Comparison of ENCODE assay signal across 8 mouse cellular contexts in genomic region chr15:84167600-84167999, GRCm38 (mm10). TPM values are rescaled to one million over a fixed set of nuclear protein-coding genes. Genes with fewer than 3 reads are reported as not detected.
DNase-seq lines count a peak whose midpoint lies in the region; ATAC-seq and TF ChIP-seq lines count a peak whose summit lies in the region.

TSS of gene Pnpla3 (plus strand) at chr15:84167837.

- no peak for TF ChIP-seq CTCF in cortical plate, adult 2 months (IDR thresholded peaks at IDR 0.05; ENCODE audit: extremely low read depth, insufficient read depth, low read length)
- TF ChIP-seq CTCF in gastrocnemius, adult 2 months (IDR thresholded peaks at IDR 0.05) = peak; percentile 64

- H3K36me3 ChIP-seq in hindbrain, embryonic 16.5 days (ENCODE audit: control insufficient read depth, insufficient read depth, low read length) = no peaks in the 10 kb centered on the region

- peak; percentile 57 for ATAC-seq in activated CD4-positive, CD25-positive, alpha-beta regulatory T cell, adult 4 months
- ATAC-seq in hindbrain, embryonic 16.5 days = peak; percentile 97

- TF ChIP-seq POLR2A in cortical plate, adult 2 months (IDR thresholded peaks at IDR 0.05; ENCODE audit: extremely low read depth, insufficient read depth, low read length) = peak; percentile 99

- H3K27ac ChIP-seq in cortical plate, adult 2 months (ENCODE audit: insufficient read depth, low read length) = peak within 1 kb of the TSS; percentile 22; the same call in 1 of the 2 replicates
- H3K27ac ChIP-seq in gastrocnemius, adult 2 months = peak within 1 kb of the TSS; percentile 89
- peak within 1 kb of the TSS; percentile 85 for H3K27ac ChIP-seq in hindbrain, embryonic 16.5 days (ENCODE audit: low read depth, low read length)

- H3K4me2 ChIP-seq in hindbrain, embryonic 16.5 days (ENCODE audit: low read length) = peak within 1 kb of the TSS; percentile 98

- H3K4me3 ChIP-seq in cortical plate, adult 2 months (ENCODE audit: insufficient read depth, low read length) = peak within 1 kb of the TSS; percentile 59
- H3K4me3 ChIP-seq in gastrocnemius, adult 2 months = peak within 1 kb of the TSS; percentile 79
- H3K4me3 ChIP-seq in hindbrain, embryonic 16.5 days (ENCODE audit: low read length) = peak within 1 kb of the TSS; percentile 69

- peak; percentile 98 for DNase-seq in gastrocnemius, adult 2 months
- peak; percentile 95 for DNase-seq in left cerebral cortex, adult 11 months (ENCODE audit: low spot score)
- peak; percentile 99 for DNase-seq in lung, postnatal 36 days
- peak; percentile 95 for DNase-seq in retina, postnatal 7 days (ENCODE audit: low read depth, low spot score)
- peak; percentile 88 to 89 for DNase-seq in urinary bladder, adult 18-20 months (ENCODE audit: low spot score in 2 of 2)

- H3K4me1 ChIP-seq in cortical plate, adult 2 months (ENCODE audit: control insufficient read depth, insufficient read depth, low read length) = no peaks in the 10 kb centered on the region
- H3K4me1 ChIP-seq in hindbrain, embryonic 16.5 days (ENCODE audit: control insufficient read depth, insufficient read depth, low read depth, low read length) = peaks cover 6% of the 10 kb centered on the region

- H3K27me3 ChIP-seq in hindbrain, embryonic 16.5 days (replicated peaks; ENCODE audit: control insufficient read depth, insufficient read depth, low read length) = no peaks in the 10 kb centered on the region

- under 1% methylated on average over 28 of the region's 28 CpGs for whole genome bisulfite sequencing in hindbrain, embryonic 16.5 days

- no peaks in the 10 kb centered on the region for H3K9me3 ChIP-seq in hindbrain, embryonic 16.5 days (ENCODE audit: control insufficient read depth, low read length)

- intact Hi-C loops in gastrocnemius, adult 2 months (cut with DNase I) = loop anchor here (1.0 to 2.0 kb wide), 2 partner anchors 47 to 95 kb away; no protein-coding TSS in a partner anchor

- H3K9ac ChIP-seq in hindbrain, embryonic 16.5 days (ENCODE audit: low read depth, low read length) = peak within 1 kb of the TSS; percentile 83

RNA-seq across cellular contexts. Expression of gene Pnpla3, which starts in this region (rescaled TPM):
- not detected for polyA plus RNA-seq in activated CD4-positive, CD25-positive, alpha-beta regulatory T cell, adult 4 months (2017; shearing (Covaris generic))
- polyA plus RNA-seq in cortical plate, adult 2 months (2012; rRNA removed) = 20.4 and 26.2 TPM in 2 replicates
- 10 to 100 TPM in 1 of 2 experiments, 1 to 10 TPM in 1; 1.8 to 18.9 TPM for total RNA-seq in gastrocnemius, adult 2 months (2021)
- 6.0 and 6.4 TPM in 2 replicates for polyA plus RNA-seq in hindbrain, embryonic 16.5 days (2015; fragmentation: Nextera tagmentation; extraction: Ambion mirVana)

Comparison
In these comparisons a context has a peak if more than half of its experiments do, and no peak if none do; other contexts are left out.
1. Peak in every context shown above with its lines: DNase-seq, ATAC-seq, H3K4me3 ChIP-seq and H3K27ac ChIP-seq.
2. Peak in ATAC-seq in activated CD4-positive, CD25-positive, alpha-beta regulatory T cell, adult 4 months; RNA of the gene not detected or under 1 TPM.
3. H3K27ac ChIP-seq: peak in every context shown above with its lines; median percentile 89 in gastrocnemius, adult 2 months; 85 in hindbrain, embryonic 16.5 days; 22 in cortical plate, adult 2 months.